Mouse (Mus musculus): Measurements from ENCODE around the gene Ms4a4a.

The Ms4a4a gene

DNA sequence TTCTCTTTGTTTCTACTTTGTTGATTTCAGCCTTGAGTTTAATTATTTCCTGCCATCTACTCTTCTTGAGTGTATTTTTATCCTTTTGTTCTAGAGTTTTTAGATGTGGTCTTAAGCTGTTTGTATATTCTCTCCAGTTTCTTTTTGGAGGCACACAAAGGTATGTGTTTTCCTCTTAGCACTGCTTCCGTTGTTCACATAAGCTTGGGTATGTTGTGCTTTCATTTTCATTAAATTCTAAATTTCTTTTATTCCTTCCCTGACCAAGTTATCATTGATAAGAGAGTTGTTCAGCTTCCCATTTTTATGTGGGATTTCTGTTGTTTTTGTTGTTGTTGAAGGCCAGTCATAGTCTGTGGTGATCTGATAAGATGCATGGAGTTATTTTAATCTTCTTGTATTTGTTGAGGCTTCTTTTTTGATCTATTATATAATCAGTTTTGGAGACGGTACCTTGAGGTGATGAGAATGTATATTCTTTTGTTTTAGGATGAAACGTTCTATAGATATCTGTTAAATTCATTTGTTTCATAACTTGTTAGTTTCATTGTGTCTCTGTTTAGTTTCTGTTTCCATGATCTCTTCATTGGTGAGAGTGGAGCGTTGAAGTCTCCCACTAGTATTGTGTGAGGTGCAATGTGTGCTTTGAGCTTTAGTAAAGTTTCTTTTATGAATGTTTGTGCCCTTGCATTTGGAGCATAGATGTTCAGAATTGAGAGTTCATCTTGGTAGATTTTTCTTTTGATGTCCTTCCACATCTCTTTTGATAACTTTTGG is 59.9 kb downstream of the Ms4a4a start:
- DNase-seq (ENCODE audit: low read depth) = no peak

Data from NIH3T3 (cell line).